Mouse (Mus musculus) granulocyte monocyte progenitor cell, adult 5-6 weeks (primary cell): ENCODE data around the gene Bscl2. TPM values are rescaled to one million over a fixed set of nuclear protein-coding genes. Genes with fewer than 3 reads are reported as not detected.
A peak's percentile ranks its signal among the peaks of the same experiment; 100 is the strongest.
"Not testable (repeated sequence)": the region's sequence is repeated elsewhere in the genome, so short reads cannot be mapped to it uniquely, and the experiment has no call there.

Experiments used
- ATAC-seq: replicated peaks from 2 replicates; pipeline ENCODE4 v1.8.0; 2016; ENCODE audit warnings: mild to moderate bottlenecking, moderate TSS enrichment, inconsistent platforms; ENCODE audit not compliant: poor library complexity, severe bottlenecking
- total RNA-seq, 2 experiments: library from RNA; stranded (forward) in 1 of 2; stranded (reverse) in 1 of 2; fragments of 200-712, 200-1000 nt in 1 of 2; fragments of >200 nt in 1 of 2; fragmentation: Nextera tagmentation in 1 of 2; gene quantifications; 2 replicates each; pipeline ENCODE4 v1.2.3; 2014 to 2017

Gene Bscl2
- total RNA-seq, 2 experiments from 2014 or later, result 33.9 to 61.8 TPM

DNA sequence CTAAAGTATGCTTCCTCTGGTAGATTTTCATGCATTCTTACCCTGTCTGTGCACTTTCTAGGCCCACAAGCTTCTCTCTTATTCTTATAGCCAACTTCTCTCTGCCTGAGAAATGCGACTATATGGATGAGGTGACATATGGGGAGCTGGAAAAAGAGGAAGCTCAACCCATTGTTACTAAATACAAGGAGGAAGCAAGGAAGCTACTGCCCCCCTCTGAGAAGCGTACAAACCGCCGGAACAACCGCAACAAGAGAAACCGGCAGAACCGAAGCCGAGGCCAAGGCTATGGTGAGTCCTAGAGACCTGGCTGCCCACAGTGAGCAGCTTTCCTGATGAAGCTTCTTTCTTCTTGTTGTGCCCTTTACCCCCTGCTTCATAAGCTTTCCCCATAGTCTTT is 7.6 kb upstream of the Bscl2 start, which contains the start of gene AC129217.1:
Gene AC129217.1, plus strand, starts transcription at position 114 of the 400 bp plus-strand sequence.
- ATAC-seq, result peak; percentile 98

DNA sequence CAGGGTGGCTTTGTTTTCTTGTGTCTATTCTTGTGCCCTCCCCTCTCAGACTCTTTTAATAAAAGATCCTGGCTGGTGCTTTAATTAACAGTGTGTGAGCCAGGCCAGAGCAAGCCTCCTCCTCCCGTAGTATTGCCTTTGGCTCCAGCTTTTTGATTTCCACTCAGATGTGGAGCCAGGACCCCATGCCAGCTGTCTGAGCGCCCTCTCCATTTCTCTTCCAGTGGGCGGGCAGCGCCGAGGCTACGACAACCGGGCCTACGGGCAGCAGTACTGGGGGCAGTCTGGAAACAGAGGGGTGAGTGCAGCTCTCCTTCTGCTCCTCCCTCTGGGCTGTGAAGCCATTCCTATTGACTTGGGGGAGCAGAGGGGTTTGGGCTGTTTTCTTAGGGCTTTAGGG is 6.6 kb upstream of the Bscl2 start:
- no peak for ATAC-seq

DNA sequence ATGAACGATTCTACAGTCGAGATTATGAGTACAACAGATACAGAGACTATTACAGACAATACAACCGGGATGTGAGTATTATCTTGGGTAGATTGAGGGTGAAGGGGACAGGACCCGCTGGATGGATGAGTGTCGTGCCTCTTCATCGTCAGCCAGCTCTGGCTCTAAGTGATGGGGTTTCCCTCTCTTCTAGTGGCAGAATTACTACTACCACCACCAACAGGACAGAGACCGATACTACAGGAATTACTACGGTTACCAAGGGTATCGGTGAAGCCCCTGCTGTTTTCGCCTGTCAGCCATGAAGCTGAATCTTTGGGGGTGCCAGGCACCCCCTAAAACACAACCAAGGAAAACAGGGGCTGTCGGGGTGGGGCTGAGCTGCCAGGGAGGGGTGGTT is 6.0 kb upstream of the Bscl2 start:
- ATAC-seq, result no peak

DNA sequence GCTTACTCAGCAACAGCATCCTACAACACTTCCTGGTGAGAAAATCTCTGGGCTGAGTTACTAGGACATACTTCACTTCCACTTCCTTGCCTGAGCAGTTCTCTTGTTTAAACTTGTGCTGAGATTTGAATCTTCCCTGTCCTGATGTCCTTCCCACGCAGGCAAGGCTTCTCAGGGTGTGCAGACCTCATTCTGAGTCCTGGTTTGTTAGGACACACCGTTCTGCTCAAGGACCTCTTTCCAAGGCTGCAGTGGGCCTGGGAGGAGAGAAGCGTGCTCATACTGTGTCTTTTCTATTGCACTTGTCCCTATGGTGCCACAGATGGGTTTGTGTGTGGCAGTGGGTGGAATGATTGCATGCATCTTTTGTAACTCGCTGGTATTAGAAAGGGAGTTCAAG is 4.3 kb upstream of the Bscl2 start:
- no peak for ATAC-seq

DNA sequence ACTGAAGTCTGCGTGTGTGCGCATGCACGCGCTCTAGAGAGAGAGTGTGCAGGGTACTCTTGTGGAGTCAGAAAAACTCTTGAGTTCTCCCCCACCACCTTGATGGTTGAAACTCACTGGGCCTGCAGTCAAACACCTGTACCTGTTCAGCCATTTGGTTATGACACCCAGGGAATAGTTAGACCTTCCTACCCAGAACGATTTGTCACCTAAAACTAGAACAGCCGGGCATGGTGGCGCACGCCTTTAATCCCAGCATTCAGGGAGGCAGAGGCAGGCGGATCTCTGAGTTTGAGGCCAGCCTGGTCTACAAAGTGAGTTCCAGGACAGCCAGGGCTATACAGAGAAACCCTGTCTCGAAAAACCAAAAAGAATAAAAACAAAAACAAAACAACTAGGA is 940 bp upstream of the Bscl2 start:
- ATAC-seq, result not testable (repeated sequence)

DNA sequence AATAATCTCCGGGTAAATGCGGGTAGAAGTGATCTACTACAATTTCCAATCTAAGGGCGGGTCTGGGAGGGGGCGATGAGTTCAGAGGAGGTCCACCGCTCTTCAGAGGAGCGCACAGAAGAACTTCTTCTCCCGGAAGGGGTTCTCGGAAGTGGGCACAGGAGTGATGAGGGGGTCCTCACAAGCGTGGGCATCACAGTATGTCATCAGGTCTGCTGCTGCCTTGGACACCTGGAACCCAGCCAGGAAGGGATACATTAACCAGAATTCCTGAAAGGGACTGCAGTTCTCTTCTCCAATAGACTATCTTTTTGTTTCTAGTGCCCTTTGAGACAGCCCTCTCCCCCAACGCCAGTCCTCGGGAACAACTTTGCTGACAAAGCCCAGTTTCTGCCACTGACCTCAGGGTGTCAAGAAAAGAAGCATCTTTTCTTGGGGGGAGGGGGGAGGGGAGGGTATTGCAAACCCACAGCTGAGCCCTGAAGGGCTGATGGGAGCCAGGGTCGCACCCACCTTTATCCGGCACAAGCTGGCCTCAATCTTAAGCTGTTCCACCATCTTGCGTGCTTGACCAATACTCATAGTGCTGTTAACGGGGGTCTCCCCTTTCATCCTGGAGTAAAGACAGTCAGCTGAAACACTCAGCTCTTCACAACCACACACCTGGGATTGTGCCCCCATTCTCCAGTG is 919 bp downstream of the Bscl2 start:
- no peak for ATAC-seq

DNA sequence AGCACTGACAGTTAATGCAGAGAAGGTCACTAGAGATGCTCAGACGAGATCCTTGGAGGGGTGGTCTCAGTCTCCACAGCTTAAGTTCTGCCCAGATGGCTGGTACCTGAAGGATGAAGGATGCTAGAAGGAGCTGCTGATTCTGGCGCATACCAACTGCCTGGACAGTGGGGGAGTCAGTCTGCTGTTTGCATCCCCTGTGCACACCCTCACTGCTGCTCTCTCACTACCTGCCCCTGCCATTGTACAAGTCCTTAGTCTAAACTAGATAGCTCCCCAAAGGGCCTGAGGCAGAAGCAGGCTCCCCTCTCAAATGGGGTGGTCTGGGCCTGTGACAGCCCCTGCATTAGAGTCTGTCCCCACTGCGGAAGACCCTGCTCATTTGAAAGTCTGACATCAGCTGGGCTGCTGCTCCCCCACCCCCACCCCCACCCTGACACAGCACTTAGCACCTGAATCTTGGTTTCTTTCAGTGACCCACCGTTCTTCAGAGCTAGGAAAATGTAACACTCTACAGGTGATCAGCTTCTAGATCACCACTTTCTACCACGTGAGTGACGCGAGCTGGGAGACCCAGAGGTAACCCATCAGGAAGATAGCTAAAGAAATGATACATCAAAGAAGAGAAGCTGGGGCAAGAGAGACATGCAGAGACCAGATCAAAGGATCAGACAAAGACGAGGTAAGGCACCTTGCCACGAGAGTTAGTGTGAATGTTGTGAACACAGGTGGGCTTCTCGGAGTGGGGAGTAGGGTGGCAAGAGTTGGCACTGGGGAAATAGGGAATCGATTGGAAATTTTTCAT is 2.0 kb downstream of the Bscl2 start, which contains the start of gene Gng3:
Gene Gng3, minus strand, starts transcription at position 92 of the 805 bp plus-strand sequence.
- ATAC-seq, result no peak

DNA sequence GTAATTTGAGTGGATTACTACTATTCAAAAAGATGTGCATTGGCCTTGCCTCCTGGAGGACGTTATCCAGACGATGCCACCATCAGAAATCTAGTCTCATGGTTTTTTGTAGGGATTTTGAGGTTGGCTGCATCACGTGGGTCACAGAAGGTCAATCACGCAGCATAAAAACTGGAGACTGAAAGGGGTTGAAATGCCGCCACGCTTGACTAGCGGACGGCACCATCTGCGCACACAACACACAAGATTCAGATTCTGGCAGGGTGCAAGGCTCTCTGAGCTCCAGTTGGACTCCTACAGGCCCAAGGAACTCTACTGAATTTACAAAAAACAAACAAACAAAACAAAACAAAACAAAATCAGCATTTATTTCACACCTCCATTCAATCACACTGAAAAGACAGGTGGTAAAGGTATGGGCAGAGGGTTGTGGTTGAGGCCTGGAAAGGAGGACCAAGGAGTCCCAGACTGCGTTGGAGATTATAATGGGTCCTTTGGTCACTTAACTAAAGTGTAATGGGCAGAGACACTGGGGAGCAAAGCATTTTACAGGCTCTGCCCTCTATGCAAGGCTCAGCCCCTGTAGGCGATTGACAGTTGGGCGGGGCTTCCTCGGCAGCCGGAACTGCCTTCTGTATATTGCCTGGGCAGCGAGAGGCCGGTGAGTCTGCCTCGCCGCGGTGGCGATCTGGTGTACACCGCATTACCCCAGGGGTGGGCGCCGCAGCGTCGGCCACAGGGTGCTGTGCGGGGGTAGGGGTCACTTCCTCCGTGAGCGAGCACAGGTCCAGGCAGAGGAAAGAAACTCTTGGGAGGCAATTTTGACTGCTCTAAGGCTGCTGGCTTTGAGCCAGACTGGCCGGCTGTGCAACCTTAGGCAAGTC is 2.9 kb downstream of the Bscl2 start:
- ATAC-seq, result peak; percentile 62

DNA sequence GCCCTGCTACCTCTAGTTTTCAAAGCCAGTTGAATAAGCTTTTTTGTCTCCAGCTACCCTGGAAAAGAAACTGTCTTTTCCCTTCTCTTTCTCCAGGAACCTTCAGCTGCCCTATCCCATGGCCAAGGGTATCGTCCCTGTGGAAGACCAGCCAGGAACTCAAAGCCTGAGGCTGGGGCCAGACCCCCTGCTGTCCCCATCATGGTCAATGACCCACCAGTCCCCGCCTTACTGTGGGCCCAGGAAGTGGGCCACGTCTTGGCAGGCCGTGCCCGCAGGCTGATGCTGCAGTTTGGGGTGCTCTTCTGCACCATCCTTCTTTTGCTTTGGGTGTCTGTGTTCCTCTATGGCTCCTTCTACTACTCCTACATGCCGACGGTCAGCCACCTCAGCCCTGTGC is 3.7 kb downstream of the Bscl2 start:
- no peak for ATAC-seq

DNA sequence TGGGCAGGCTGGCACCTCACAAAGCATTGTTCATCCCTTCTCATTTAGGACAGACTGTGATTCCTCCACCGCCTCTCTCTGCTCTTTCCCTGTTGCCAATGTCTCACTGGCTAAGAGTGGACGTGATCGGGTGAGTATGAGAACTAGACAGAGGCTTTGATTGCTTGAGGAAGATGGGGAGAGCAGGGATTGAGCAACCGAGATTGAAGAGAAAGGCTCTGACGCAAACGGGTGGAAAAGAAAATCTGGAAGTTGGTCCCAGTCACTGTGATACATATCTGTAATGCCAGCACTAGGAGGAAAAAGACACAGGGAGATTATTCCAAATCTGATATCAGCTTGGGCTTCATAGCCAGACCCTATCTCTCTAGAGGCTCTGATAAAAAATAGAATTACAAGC is 5.7 kb downstream of the Bscl2 start:
- no peak for ATAC-seq

DNA sequence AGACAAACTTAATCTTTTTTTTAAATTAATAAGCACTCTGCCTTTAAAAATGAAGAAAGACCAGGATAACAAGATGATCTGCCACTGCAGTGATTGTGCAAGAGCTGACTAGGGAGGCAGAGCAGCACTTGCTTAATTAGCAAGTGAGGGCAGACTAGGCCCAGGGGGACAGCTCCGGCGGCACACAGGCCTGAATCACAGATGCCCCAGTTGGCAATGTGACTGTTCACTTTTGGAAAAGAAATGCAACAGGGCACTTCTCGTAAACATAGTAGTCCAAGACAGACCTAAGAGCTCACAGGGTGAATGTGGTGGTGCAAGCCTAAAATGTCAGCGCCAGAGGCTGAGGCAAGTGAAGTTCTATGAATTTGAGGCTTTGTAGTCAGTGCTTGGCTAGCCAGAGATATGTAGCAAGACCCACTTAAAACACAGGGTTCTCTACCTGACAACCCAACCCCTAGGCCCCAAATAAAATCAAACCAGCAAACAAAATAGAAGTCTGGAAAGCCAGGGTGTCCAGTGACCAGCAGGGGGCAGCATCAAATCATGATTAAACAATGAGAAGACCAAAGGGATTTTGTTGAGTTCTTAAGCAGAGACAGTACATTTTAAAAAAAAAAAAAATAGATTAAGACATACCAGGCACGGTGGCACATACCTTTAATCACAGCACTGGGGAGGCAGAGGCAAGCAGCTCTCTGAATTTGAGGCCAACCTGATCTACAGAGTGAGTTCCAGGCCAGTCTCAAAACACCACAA is 7.3 kb downstream of the Bscl2 start:
- peak; percentile 61 for ATAC-seq

DNA sequence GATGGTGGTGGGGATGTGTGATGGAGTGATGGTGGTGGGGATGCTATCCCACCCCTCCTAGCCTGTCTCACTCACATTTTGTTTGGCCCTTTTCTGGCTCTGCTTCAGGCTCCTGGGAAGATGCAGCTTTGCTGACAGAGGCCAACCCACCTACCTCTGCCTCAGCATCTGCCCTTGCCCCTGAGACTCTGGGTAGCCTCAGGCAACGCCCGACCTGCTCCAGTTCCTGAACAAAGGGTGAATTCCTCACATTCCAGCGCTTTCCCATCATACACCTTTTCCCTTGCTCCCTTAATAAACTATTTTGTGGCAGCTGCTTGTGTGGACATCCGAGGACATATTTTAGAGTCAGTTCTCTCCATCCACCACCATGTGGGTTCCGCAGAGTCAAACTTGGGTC is 11.1 kb downstream of the Bscl2 start:
- no peak for ATAC-seq

DNA sequence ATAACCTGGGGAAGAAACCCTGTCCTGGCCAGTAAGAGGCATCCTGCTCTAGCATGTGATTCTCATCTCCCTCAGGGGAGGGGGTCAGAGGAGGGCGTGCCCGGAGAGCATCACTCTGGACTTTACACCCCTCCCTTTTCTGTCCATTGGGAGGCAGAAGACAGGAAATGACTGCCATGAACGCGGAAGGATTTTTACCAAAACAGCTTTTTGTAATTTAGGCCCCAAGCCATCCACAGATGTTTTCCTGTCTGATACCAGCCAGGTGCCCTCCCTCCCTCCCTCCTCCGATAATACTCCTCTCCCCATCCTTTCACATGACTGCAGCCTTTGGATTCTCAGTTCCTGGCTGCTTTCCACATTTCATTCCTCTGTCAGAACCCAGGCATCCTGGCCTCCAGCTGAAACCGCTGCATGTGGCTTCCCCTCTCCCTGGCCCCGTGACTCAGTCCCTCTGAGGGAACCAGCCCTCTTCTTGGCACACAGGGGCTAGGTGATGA is 13.2 kb downstream of the Bscl2 start, which contains the start of gene Lrrn4cl:
Gene Lrrn4cl, plus strand, starts transcription at position 367 of the 500 bp plus-strand sequence.
- ATAC-seq, result peak; percentile 17; the same call in 1 of the 2 replicates

DNA sequence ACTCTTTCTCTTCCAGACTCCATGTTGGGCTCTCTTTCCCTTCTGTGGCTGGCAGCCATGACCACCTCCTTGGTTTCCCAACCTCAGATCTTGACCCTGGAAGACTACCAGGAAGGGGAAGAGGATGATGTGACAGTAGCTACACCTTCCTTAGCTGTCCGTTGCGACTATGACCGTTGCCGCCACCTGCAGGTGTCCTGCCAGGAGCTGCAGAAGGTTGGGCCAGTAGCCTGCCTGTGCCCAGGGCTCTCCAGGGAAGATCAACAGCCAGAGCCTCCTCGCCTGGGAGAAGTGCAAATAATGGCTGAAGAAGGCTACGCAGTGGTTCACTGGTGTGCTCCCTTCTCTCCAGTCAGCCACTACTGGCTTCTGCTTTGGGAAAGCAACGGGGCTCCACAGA is 14.4 kb downstream of the Bscl2 start:
- peak; percentile 27; the same call in 1 of the 2 replicates for ATAC-seq

DNA sequence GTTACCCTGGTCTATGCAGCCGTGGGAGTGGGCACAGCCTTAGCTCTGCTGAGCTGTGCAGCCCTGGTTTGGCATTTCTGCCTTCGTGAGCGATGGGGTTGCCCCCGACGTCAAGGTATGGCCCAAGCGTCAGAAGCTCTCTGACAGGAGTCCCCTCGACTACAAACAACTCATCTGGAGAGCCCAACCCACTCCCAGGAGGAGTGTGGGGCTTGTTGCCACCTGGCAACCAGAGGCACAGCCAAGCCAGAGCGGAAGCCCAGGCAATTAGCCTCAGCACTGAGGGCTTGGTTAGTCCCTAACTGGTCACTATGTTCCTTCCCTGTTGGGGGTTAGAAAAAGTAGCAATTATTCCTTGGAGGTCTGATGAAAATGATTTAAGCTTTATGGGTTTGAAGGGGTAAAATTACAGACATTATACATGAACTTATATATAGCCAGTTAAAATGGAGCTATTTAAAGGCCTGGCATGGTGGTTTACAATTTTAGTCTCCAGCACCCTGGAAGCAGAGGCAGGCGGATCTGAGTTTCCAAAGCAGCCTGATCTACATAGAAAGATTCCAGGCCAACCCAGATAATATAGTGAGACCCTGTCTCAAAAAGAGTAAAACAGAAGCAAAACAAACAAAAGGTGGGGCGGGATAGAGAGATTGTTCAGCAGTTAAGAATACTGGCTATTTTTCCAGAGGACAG is 15.1 kb downstream of the Bscl2 start:
- ATAC-seq, result no peak

DNA sequence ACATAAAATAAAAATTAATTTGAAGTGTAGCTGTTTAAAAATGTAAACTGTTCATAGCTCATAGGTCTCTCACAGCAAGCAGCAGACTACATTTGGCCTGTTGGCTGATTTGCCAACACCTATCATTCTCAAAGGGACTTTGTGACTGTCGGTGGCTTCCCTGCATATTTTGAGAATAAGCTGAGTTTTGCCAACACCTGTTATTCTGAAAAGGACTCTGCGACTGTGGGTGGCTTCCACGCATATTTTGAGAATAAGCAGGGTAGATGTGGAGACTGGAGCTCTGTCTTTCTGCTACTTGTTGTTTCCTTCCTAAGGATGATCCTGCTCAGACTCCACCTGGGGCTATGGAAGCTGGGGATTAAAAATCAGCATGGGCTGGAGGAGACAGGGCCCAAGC is 15.8 kb downstream of the Bscl2 start:
- ATAC-seq, result no peak

DNA sequence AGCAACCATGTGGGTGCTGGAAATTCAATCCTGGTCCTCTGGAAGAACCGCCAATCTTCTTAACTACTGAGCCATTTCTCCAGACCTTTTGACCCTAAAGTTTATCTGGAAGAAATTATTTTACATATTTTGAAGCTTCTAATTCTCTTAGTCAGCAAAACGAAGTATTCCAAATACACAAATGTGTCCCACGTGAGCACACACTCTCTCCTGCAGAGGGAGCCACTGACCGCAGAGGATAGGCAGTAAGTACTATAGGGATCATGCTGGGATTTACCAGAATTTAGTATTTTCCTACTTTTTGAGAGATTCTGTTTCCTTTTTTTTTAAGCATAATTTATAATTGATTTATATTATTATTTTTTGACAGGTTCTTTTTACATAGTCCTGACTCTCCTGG is 20.4 kb downstream of the Bscl2 start:
- ATAC-seq, result peak; percentile 79

DNA sequence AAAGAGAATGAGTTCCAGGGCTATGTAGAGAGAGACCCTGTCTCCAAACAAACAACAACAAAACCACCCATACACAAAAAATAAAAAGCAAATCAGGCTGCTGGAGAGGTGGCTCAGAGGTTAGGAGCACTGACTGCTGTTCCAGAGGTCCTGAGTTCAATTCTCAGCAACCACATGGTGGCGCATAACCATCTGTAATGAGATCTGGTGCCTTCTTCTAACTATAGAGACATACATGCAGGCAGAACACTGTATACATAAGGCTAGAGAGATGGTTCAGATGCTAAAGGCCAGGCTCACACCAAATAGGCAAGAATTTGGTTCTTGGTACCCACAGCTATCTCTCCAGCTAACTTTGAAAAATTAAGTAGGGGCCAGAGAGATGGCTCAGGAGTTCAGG is 21.8 kb downstream of the Bscl2 start:
- no peak for ATAC-seq

DNA sequence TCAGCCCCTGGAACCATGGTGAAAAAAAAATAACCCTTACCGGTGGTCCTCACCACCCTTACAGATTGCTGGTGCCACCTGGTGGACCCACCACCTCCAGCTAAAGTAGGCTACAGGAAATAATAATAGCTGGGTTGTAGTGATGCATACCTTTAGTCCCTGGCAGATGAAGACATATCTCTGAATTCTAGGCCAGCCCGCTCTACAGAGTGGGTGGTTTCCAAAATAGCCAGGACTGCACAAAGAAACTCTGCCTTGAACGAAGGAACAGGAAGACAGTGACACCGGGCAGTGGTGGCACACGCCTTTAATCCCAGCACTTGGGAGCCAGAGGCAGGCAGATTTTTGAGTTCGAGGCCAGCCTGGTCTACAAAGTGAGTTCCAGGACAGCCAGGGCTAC is 27.0 kb downstream of the Bscl2 start:
- no peak for ATAC-seq
